Mouse (Mus musculus): ENCODE measurements around the gene 1810013L24Rik. TPM values are rescaled to one million over a fixed set of nuclear protein-coding genes. Genes with fewer than 3 reads are reported as not detected.

The 1810013L24Rik gene
- polyA plus RNA-seq, 1 experiment from 2014 or later: 23.0 TPM

DNA sequence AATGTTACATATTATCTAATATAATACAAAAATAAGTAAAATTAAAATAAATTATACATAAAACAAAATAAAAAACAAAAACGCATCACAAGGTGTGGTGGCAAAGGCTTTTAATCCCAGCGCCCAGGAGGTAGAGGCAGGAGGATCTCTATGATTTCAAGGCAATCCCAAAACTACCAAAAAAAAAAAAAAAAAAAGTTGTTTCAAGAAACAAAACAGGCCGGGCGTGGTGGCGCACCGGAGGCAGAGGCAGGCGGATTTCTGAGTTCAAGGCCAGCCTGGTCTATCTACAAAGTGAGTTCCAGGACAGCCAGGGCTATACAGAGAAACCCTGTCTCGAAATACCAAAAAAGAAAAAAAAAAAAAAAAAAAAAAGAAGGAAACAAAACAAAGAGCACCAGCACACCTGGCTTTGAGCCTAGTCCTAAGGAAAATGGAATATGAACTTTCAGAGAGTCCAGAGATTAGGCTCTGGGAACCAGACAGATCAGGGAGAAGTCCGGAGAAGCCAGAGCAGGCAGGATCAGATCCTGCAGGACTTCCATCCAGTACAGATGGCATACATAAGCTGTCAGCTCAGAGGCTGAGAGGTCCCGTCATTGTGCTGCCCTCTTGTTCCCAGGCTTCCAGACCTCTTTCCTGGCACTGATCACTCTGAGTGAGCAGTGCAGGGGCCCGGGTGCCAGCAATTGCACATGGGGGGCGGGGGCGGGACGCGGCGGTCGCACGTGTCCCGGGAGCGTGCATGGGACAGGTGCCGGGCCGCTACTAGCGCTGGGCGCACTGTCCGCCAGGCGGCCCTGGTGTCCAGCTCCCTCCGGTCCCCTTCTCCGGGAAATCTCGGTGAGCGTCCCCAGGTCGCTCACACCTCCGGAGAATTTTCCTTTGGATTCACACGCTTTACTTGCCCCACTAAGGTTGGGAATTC lies 1.0 kb upstream of the 1810013L24Rik start:
- Histone ChIP-seq H3K36me3 (ENCODE audit: control insufficient read depth, insufficient read depth, low read length) (no peaks in the 10 kb centered on the region), H3K4me1 (replicated peaks; ENCODE audit: control insufficient read depth, insufficient read depth, low read length) (no peaks in the 10 kb centered on the region)
- peak; percentile 75 for ATAC-seq (ENCODE audit: low FRiP score)

DNA sequence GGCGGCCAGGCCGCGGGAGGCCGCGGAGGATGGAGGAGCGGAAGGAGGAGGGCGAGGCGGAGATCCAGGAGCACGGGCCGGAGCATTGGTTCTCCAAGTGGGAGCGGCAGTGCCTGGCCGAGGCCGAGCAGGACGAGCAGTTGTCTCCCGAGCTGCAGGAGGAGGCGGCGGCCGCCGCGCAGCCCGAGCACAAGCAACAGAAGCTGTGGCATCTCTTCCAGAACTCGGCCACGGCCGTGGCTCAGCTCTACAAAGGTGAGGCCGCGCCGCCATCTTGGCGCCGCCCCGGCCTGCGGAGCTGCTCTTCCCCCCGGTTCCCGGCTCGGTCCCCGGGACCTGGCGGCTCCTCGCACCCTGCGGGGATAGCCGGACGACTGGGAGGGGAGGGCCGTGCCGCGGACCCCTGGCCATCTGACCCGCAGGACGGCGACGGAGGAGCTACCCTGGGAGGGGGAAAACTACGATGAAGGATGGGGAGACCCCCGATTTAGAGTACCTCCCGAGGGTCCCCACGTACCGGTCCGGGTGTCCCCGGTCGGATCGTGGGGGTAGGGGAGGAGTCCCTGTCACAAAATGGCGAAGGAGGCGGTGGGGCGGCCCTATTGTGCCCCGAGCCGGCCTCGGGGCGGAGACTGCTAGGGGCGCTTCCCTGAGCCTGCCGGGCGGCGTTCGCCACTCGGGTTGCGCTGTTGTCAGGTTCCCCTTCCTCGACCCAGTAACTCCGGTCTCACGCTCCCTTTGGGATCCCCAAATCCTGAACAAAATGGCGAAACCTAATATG lies 721 bp downstream of the 1810013L24Rik start:
- H3K4me3 ChIP-seq (ENCODE audit: low read depth, low read length): peak overlapping the region; percentile 100
- H3K27me3 ChIP-seq (ENCODE audit: control insufficient read depth, insufficient read depth, low read length): no peaks in the 10 kb centered on the region
- no peaks in the 10 kb centered on the region for H3K9me3 ChIP-seq (ENCODE audit: control insufficient read depth, low read length)
- ATAC-seq (ENCODE audit: low FRiP score) (peak; percentile 31), DNase-seq (ENCODE audit: low spot score) (peak; percentile 72)
- peak overlapping the region; percentile 90 for H3K27ac ChIP-seq (ENCODE audit: low read depth, low read length)
- H3K4me2 ChIP-seq (replicated peaks; ENCODE audit: low read depth, low read length): peak overlapping the region; percentile 55
- H3K9ac ChIP-seq (ENCODE audit: low read depth, low read length): peak overlapping the region; percentile 100
- H3K4me1 ChIP-seq (replicated peaks; ENCODE audit: control insufficient read depth, insufficient read depth, low read length): no peaks in the 10 kb centered on the region
- under 1% methylated on average over 62 of the region's 74 CpGs for WGBS
- H3K36me3 ChIP-seq (ENCODE audit: control insufficient read depth, insufficient read depth, low read length): no peaks in the 10 kb centered on the region

More for the DNA sequence above, 1.0 kb upstream of the 1810013L24Rik start:
- WGBS: 10% methylated on average over 32 of the region's 33 CpGs
- Histone ChIP-seq H3K27me3 (ENCODE audit: control insufficient read depth, insufficient read depth, low read length) (no peaks in the 10 kb centered on the region), H3K9ac (ENCODE audit: low read depth, low read length) (peak overlapping the region; percentile 64), H3K27ac (ENCODE audit: low read depth, low read length) (peak overlapping the region; percentile 85), H3K4me3 (ENCODE audit: low read depth, low read length) (peak overlapping the region; percentile 48), H3K4me2 (replicated peaks; ENCODE audit: low read depth, low read length) (peak overlapping the region; percentile 83), H3K9me3 (ENCODE audit: control insufficient read depth, low read length) (no peaks in the 10 kb centered on the region)
- no peak for DNase-seq (ENCODE audit: low spot score)

DNA sequence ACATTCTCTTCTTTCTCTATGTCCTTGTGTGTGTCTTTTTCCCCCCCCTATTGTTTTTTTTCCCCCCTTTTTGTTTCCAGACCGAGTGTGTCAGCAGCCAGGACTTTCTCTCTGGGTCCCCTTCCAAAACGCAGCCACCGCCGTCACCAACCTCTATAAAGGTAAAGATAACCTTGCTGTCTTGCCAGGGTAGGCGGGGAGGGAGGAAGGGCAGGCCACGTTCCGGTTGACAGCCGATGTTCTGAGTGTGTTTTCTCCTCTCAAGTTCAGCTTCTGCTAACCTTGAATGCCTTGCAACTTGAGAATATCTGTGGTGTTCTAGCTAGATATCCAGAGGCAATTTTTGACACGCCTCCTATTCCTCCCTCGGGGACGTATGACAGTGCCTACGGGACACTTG lies 1.3 kb downstream of the 1810013L24Rik start:
- Histone ChIP-seq H3K4me3 (ENCODE audit: low read depth, low read length) (peak overlapping the region; percentile 100), H3K27ac (ENCODE audit: low read depth, low read length) (peak overlapping the region; percentile 90), H3K9me3 (ENCODE audit: control insufficient read depth, low read length) (no peaks in the 10 kb centered on the region), H3K4me2 (replicated peaks; ENCODE audit: low read depth, low read length) (peak overlapping the region; percentile 55), H3K9ac (ENCODE audit: low read depth, low read length) (peak overlapping the region; percentile 100), H3K27me3 (ENCODE audit: control insufficient read depth, insufficient read depth, low read length) (no peaks in the 10 kb centered on the region), H3K36me3 (ENCODE audit: control insufficient read depth, insufficient read depth, low read length) (no peaks in the 10 kb centered on the region), H3K4me1 (replicated peaks; ENCODE audit: control insufficient read depth, insufficient read depth, low read length) (no peaks in the 10 kb centered on the region)
- peak; percentile 45 for DNase-seq (ENCODE audit: low spot score)
- no peak for ATAC-seq (ENCODE audit: low FRiP score)
- 7% methylated on average over 12 of the region's 12 CpGs for WGBS

DNA sequence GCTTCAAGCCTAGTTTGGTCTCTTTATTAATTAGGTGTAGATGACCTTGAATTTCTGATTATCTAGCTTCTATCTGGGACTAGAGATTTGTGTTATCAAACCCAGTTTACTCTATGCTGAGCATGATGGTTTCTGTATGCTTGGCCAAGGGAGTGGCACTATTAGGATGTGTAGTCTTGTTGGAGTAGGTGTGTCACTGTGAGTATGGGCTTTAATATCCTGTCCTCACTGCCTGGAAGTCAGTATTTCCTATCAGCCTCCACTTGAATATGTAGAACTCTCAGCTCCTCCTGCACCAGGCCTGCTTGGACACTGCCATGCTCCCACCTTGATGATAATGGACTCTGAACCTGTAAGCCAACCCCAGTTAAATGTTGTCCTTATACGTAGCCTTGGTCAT lies 7.0 kb downstream of the 1810013L24Rik start:
- no peak overlapping the region for H3K4me3 ChIP-seq (ENCODE audit: low read depth, low read length)
- peaks cover 2% of the 10 kb centered on the region; the same call in 1 of the 2 replicates for H3K36me3 ChIP-seq (ENCODE audit: control insufficient read depth, insufficient read depth, low read length)
- no peaks in the 10 kb centered on the region for H3K9me3 ChIP-seq (ENCODE audit: control insufficient read depth, low read length)
- H3K27me3 ChIP-seq (ENCODE audit: control insufficient read depth, insufficient read depth, low read length): no peaks in the 10 kb centered on the region
- H3K27ac ChIP-seq (ENCODE audit: low read depth, low read length): no peak overlapping the region
- H3K4me2 ChIP-seq (replicated peaks; ENCODE audit: low read depth, low read length): no peak overlapping the region
- ATAC-seq (ENCODE audit: low FRiP score) (no peak), DNase-seq (ENCODE audit: low spot score) (no peak)
- H3K9ac ChIP-seq (ENCODE audit: low read depth, low read length): no peak overlapping the region
- no peaks in the 10 kb centered on the region for H3K4me1 ChIP-seq (replicated peaks; ENCODE audit: control insufficient read depth, insufficient read depth, low read length)
- 84% methylated on average over 1 of the region's 1 CpGs for WGBS

DNA sequence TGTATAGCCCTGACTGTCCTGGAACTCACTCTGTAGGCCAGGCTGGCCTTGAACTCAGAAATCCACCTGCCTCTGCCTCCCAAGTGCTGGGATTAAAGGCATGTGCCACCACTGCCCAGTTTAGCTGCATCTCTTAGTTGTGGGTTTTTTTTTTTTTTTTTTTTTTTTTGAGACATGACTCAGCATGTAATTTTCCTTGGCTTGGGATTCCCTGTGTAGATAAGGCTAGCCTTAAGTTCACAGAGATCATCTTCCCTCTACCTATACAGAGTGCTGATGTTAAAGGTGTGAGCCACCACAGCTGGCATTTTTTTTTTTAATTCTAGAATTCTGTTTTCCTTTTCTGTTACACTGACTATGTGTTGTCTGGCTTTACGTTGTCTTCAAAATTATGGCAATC lies 7.7 kb downstream of the 1810013L24Rik start:
- H3K36me3 ChIP-seq (ENCODE audit: control insufficient read depth, insufficient read depth, low read length): peaks cover 2% of the 10 kb centered on the region; the same call in 1 of the 2 replicates
- WGBS: 97% methylated on average over 1 of the region's 1 CpGs
- no peak for ATAC-seq (ENCODE audit: low FRiP score)

DNA sequence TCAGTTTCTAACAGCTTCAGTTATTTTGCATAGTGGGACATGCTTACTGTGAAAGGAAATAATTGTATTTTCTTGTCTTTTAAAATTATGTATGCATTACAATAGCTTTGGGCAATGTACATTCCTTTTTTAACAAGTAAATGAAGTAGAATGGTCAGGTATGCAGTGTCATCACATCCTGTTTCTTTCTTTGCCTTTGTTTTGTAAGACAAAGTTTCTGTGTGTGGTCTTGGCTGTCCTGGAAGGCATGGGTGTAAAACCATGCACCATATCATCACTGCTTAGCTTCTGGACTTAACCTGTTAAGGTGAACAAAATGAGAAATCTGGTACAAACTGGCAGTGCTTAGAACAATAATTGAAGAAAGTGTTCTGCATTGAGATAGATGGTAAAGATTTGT lies 9.0 kb downstream of the 1810013L24Rik start:
- peaks cover 2% of the 10 kb centered on the region; the same call in 1 of the 2 replicates for H3K36me3 ChIP-seq (ENCODE audit: control insufficient read depth, insufficient read depth, low read length)
- DNase-seq (ENCODE audit: low spot score) (no peak), ATAC-seq (ENCODE audit: low FRiP score) (no peak)
- H3K9me3 ChIP-seq (ENCODE audit: control insufficient read depth, low read length): no peaks in the 10 kb centered on the region
- H3K27ac ChIP-seq (ENCODE audit: low read depth, low read length): no peak overlapping the region
- H3K4me2 ChIP-seq (replicated peaks; ENCODE audit: low read depth, low read length): no peak overlapping the region
- no peak overlapping the region for H3K4me3 ChIP-seq (ENCODE audit: low read depth, low read length)
- H3K27me3 ChIP-seq (ENCODE audit: control insufficient read depth, insufficient read depth, low read length): no peaks in the 10 kb centered on the region
- H3K9ac ChIP-seq (ENCODE audit: low read depth, low read length): no peak overlapping the region
- H3K4me1 ChIP-seq (replicated peaks; ENCODE audit: control insufficient read depth, insufficient read depth, low read length): no peaks in the 10 kb centered on the region

More for the DNA sequence above, 7.7 kb downstream of the 1810013L24Rik start:
- H3K9ac ChIP-seq (ENCODE audit: low read depth, low read length): no peak overlapping the region
- no peaks in the 10 kb centered on the region for H3K27me3 ChIP-seq (ENCODE audit: control insufficient read depth, insufficient read depth, low read length)
- no peak overlapping the region for H3K4me3 ChIP-seq (ENCODE audit: low read depth, low read length)
- H3K9me3 ChIP-seq (ENCODE audit: control insufficient read depth, low read length): no peaks in the 10 kb centered on the region
- H3K4me2 ChIP-seq (replicated peaks; ENCODE audit: low read depth, low read length): no peak overlapping the region
- no peak overlapping the region for H3K27ac ChIP-seq (ENCODE audit: low read depth, low read length)
- no peaks in the 10 kb centered on the region for H3K4me1 ChIP-seq (replicated peaks; ENCODE audit: control insufficient read depth, insufficient read depth, low read length)
- DNase-seq (ENCODE audit: low spot score): no peak

DNA sequence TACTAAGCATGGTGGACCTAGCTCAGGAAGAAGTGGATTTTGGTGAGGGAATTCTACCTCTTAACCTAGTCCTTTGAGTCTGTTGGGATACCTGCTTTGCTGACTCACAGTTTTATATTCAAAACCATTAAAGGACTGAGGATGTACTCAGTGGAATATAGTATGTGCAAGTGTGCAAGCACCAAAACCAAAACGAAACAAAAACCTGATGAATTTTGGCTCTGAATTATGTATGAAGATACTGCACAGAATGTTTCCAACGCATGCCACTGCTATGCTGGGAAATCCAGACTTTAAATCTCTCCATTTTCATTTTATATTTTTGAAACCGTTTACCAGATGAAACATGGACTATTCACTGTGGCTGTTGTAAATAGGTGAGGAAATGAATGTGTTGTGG lies 10.7 kb downstream of the 1810013L24Rik start:
- WGBS: 93% methylated on average over 3 of the region's 3 CpGs
- Histone ChIP-seq H3K27ac (ENCODE audit: low read depth, low read length) (no peak overlapping the region), H3K9me3 (ENCODE audit: control insufficient read depth, low read length) (no peaks in the 10 kb centered on the region), H3K27me3 (ENCODE audit: control insufficient read depth, insufficient read depth, low read length) (no peaks in the 10 kb centered on the region), H3K4me2 (replicated peaks; ENCODE audit: low read depth, low read length) (no peak overlapping the region), H3K4me1 (replicated peaks; ENCODE audit: control insufficient read depth, insufficient read depth, low read length) (no peaks in the 10 kb centered on the region), H3K36me3 (ENCODE audit: control insufficient read depth, insufficient read depth, low read length) (peaks cover 2% of the 10 kb centered on the region; the same call in 1 of the 2 replicates), H3K9ac (ENCODE audit: low read depth, low read length) (no peak overlapping the region), H3K4me3 (ENCODE audit: low read depth, low read length) (no peak overlapping the region)
- DNase-seq (ENCODE audit: low spot score) (no peak), ATAC-seq (ENCODE audit: low FRiP score) (no peak)

DNA sequence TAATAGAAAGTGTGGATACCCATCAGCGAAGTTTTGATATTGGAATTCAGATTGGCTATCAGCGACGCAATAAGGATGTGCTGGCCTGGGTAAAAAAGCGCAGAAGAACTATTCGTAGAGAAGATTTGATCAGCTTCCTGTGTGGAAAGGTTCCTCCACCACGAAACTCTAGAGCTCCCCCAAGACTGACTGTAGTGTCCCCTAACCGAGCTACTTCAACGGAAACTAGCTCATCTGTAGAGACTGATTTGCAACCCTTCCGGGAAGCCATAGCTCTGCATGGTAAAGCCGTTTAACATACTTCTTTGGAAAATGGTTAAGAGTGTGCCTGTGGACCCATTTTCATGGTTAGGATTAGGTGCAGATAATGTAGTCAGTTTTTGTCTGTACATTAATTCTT lies 13.1 kb downstream of the 1810013L24Rik start:
- Histone ChIP-seq H3K36me3 (ENCODE audit: control insufficient read depth, insufficient read depth, low read length) (no peaks in the 10 kb centered on the region), H3K4me3 (ENCODE audit: low read depth, low read length) (no peak overlapping the region), H3K27ac (ENCODE audit: low read depth, low read length) (no peak overlapping the region), H3K9me3 (ENCODE audit: control insufficient read depth, low read length) (no peaks in the 10 kb centered on the region), H3K9ac (ENCODE audit: low read depth, low read length) (no peak overlapping the region), H3K4me2 (replicated peaks; ENCODE audit: low read depth, low read length) (no peak overlapping the region), H3K27me3 (ENCODE audit: control insufficient read depth, insufficient read depth, low read length) (no peaks in the 10 kb centered on the region), H3K4me1 (replicated peaks; ENCODE audit: control insufficient read depth, insufficient read depth, low read length) (no peaks in the 10 kb centered on the region)
- 94% methylated on average over 10 of the region's 10 CpGs for WGBS
- DNase-seq (ENCODE audit: low spot score) (no peak), ATAC-seq (ENCODE audit: low FRiP score) (no peak)

Data from hindbrain, embryonic 11.5 days (tissue).